Mouse (Mus musculus) olfactory bulb, adult 2 months (tissue): ENCODE data around the gene Tmsb10.

Experiments
- CTCF ChIP-seq: fragments of 200-500 bp; IDR thresholded peaks from 2 replicates; pipeline ENCODE4 v1.5.1; 2012; ENCODE audit warnings: low read depth, mild to moderate bottlenecking, low read length, moderate library complexity; ENCODE audit not compliant: insufficient read depth
- POLR2A ChIP-seq: fragments of 200-500 bp; IDR thresholded peaks from 2 replicates; pipeline ENCODE4 v1.6.1; 2012; ENCODE audit warnings: mild to moderate bottlenecking, low read depth, low read length, moderate library complexity; ENCODE audit not compliant: insufficient read depth

DNA sequence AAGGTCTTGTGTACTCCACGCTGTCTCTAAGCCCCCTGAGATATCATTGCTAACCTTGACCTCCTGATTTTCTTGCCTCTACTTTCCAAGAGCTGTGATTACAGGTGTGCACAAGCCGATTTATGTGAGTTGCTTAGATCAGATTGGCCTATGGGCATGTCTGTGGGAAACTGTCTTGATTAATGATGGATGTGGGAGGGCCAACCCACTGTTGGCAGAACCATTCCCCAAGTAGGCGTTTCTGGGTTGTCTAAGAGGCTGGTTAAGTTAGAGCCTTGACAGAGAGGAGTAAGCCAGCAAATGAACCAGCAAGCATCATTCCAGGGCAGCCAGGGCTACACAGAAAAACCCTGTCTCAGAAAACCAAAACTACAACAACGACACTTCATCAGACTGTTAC, 32.5 kb downstream of the Tmsb10 start:
- TF ChIP-seq CTCF: no peak
- TF ChIP-seq POLR2A: no peak
